In the genomic region with DNA sequence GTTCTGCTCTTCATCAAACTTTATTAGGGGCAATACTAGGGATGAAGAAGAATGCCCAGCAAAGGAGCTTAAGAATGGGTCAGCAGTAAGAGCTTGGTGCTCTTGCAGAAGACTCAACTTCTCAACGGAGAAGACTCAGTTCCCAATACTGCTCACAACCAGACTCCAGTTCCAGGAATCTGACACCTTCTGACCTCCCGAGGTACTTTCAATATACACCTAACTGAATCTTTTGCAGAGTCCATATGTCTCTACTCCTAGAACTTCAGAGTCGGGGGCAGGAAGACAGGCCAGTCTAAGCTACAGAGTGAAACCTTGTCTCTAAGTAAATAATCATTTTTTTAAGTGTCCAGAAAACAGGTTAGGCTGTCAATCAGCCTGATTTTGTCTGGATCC, we compare ENCODE assay signal across 9 mouse cellular contexts. TPM values are rescaled to one million over a fixed set of nuclear protein-coding genes. Genes with fewer than 3 reads are reported as not detected.
A peak's percentile ranks its signal among the peaks of the same experiment; 100 is the strongest.
DNase-seq lines count a peak whose midpoint lies in the region; ATAC-seq and TF ChIP-seq lines count a peak whose summit lies in the region.
"Had no signal": no experiment of that assay in that cellular context is flagged by ENCODE, and none has a peak within 500 bp of the region (broad histone marks: within the 10 kb centered on the region; RNA-seq: fewer than 3 reads in every experiment).

No protein-coding gene starts in this region.

- no peak for ATAC-seq in lung, postnatal 0 days
- peak; percentile 3; the same call in 1 of the 2 replicates for ATAC-seq in forebrain, embryonic 13.5 days
- ATAC-seq in liver, embryonic 14.5 days (ENCODE audit: insufficient read depth), result no peak

- no peak for TF ChIP-seq EP300 in lung, postnatal 0 days (IDR thresholded peaks at IDR 0.05)
- TF ChIP-seq EP300 in liver, embryonic 14.5 days (IDR thresholded peaks at IDR 0.05; ENCODE audit: low read depth), result no peak

- H3K4me2 ChIP-seq in lung, postnatal 0 days (replicated peaks; ENCODE audit: low read depth, low read length), result peak overlapping the region; percentile 71
- H3K4me2 ChIP-seq in forebrain, embryonic 13.5 days, result peak overlapping the region; percentile 70
- peak overlapping the region; percentile 48 for H3K4me2 ChIP-seq in liver, embryonic 14.5 days (ENCODE audit: low read depth)

- H3K4me1 ChIP-seq in lung, postnatal 0 days (ENCODE audit: insufficient read depth, low read depth, low read length), result peaks cover 6% of the 10 kb centered on the region; the same call in 1 of the 2 replicates
- peaks cover 32% of the 10 kb centered on the region for H3K4me1 ChIP-seq in forebrain, embryonic 13.5 days
- H3K4me1 ChIP-seq in liver, embryonic 14.5 days (replicated peaks; ENCODE audit: control insufficient read depth in 2 of 2, insufficient read depth in 2 of 2, low read length in 1 of 2), result no peaks in the 10 kb centered on the region; a peak in 1 of 4 replicates

- no peak for TF ChIP-seq CTCF in lung, postnatal 0 days (IDR thresholded peaks at IDR 0.05)
- TF ChIP-seq CTCF in liver, embryonic 14.5 days (IDR thresholded peaks at IDR 0.05; ENCODE audit: low read depth), result no peak

- H3K9me3 ChIP-seq in lung, postnatal 0 days (ENCODE audit: low read length), result no peaks in the 10 kb centered on the region
- H3K9me3 ChIP-seq in forebrain, embryonic 13.5 days (replicated peaks), result no peaks in the 10 kb centered on the region
- no peaks in the 10 kb centered on the region for H3K9me3 ChIP-seq in liver, embryonic 14.5 days (ENCODE audit: control insufficient read depth, low read length)

- H3K4me3 ChIP-seq in lung, postnatal 0 days (ENCODE audit: low read depth, low read length), result peak overlapping the region; percentile 75
- peak overlapping the region; percentile 76 for H3K4me3 ChIP-seq in forebrain, embryonic 13.5 days
- peak overlapping the region; percentile 9 to 58; a peak in 3 of 4 replicates for H3K4me3 ChIP-seq in liver, embryonic 14.5 days (ENCODE audit: insufficient read depth in 1 of 2, low read depth in 2 of 2, low read length in 2 of 2)

- DNase-seq in lung, postnatal 0 days (ENCODE audit: low spot score), result peak; percentile 25
- no peak for DNase-seq in lung, postnatal 36 days
- no peak for DNase-seq in liver, embryonic 14.5 days (ENCODE audit: low read depth in 3 of 3, low spot score in 3 of 3)
- no peak for DNase-seq in ovary, postnatal 36 days (ENCODE audit: low spot score)
- DNase-seq in natural killer cell, adult 2 months (ENCODE audit: low spot score in 2 of 2), result no peak
- DNase-seq in right cerebral cortex, postnatal 4 days, result no peak
- DNase-seq: adrenal gland, adult 8-10 months; right cerebral cortex, postnatal 25 days had no signal

- peak overlapping the region; percentile 78 for H3K9ac ChIP-seq in lung, postnatal 0 days (replicated peaks; ENCODE audit: low read depth)
- peak overlapping the region; percentile 82 for H3K9ac ChIP-seq in forebrain, embryonic 13.5 days
- no peak overlapping the region for H3K9ac ChIP-seq in liver, embryonic 14.5 days (replicated peaks)

- H3K27me3 ChIP-seq in lung, postnatal 0 days (replicated peaks; ENCODE audit: insufficient read depth, low read length), result no peaks in the 10 kb centered on the region
- H3K27me3 ChIP-seq in forebrain, embryonic 13.5 days, result no peaks in the 10 kb centered on the region
- peaks cover 39% of the 10 kb centered on the region for H3K27me3 ChIP-seq in liver, embryonic 14.5 days (ENCODE audit: control insufficient read depth, insufficient read depth, low read length)

- peak overlapping the region; percentile 94; the same call in 1 of the 2 replicates for H3K27ac ChIP-seq in lung, postnatal 0 days (ENCODE audit: low read length)
- H3K27ac ChIP-seq in forebrain, embryonic 13.5 days, result no peak overlapping the region
- no peak overlapping the region for H3K27ac ChIP-seq in liver, embryonic 14.5 days

- no peaks in the 10 kb centered on the region for H3K36me3 ChIP-seq in lung, postnatal 0 days (ENCODE audit: insufficient read depth, low read length)
- H3K36me3 ChIP-seq in forebrain, embryonic 13.5 days (ENCODE audit: poor library complexity, severe bottlenecking), result peaks cover 4% of the 10 kb centered on the region
- no peaks in the 10 kb centered on the region for H3K36me3 ChIP-seq in liver, embryonic 14.5 days (replicated peaks; ENCODE audit: control insufficient read depth, insufficient read depth, low read depth)

- 2% methylated on average over 3 of the region's 3 CpGs for WGBS in lung, postnatal 0 days
- 18% methylated on average over 3 of the region's 3 CpGs for WGBS in forebrain, embryonic 13.5 days
- 6% methylated on average over 3 of the region's 3 CpGs for WGBS in liver, embryonic 14.5 days (ENCODE audit: insufficient replicate concordance)

RNA-seq across cellular contexts. Expression of a gene that starts 1.1 kb away (rescaled TPM):
- polyA plus RNA-seq in lung, postnatal 0 days (2015; fragmentation: Nextera tagmentation; extraction: Ambion mirVana), result 7.9 and 8.5 TPM in 2 replicates
- 3.0 and 4.1 TPM in 2 replicates for polyA plus RNA-seq in forebrain, embryonic 13.5 days (2015; fragmentation: Nextera tagmentation; extraction: Ambion mirVana)
- 2.8 TPM in 2 replicates for polyA plus RNA-seq in liver, embryonic 14.5 days (2012; rRNA removed)
- polyA plus RNA-seq in liver, embryonic 14.5 days (2014; fragmentation: Nextera tagmentation; extraction: Ambion mirVana), result 0.47 and 0.57 TPM in 2 replicates

RNA-seq across cellular contexts. Expression of a gene that starts 36.7 kb away (rescaled TPM):
- polyA plus RNA-seq in lung, postnatal 0 days (2015; fragmentation: Nextera tagmentation; extraction: Ambion mirVana), result not detected in 2 replicates
- not detected in 2 replicates for polyA plus RNA-seq in forebrain, embryonic 13.5 days (2015; fragmentation: Nextera tagmentation; extraction: Ambion mirVana)
- not detected in 2 replicates for polyA plus RNA-seq in liver, embryonic 14.5 days (2012; rRNA removed)
- not detected in 2 replicates for polyA plus RNA-seq in liver, embryonic 14.5 days (2014; fragmentation: Nextera tagmentation; extraction: Ambion mirVana)

RNA-seq across cellular contexts. Expression of a gene that starts 37.4 kb away (rescaled TPM):
- polyA plus RNA-seq in lung, postnatal 0 days (2015; fragmentation: Nextera tagmentation; extraction: Ambion mirVana), result 82.8 and 91.2 TPM in 2 replicates
- polyA plus RNA-seq in forebrain, embryonic 13.5 days (2015; fragmentation: Nextera tagmentation; extraction: Ambion mirVana), result 222 and 242 TPM in 2 replicates
- polyA plus RNA-seq in liver, embryonic 14.5 days (2012; rRNA removed), result 37.4 and 62.1 TPM in 2 replicates
- 83.0 and 97.5 TPM in 2 replicates for polyA plus RNA-seq in liver, embryonic 14.5 days (2014; fragmentation: Nextera tagmentation; extraction: Ambion mirVana)
